Mouse (Mus musculus) liver, embryonic 14.5 days (tissue): ENCODE data around the gene Zfp146.

Experiments
- CTCF ChIP-seq: IDR thresholded peaks from 2 replicates; pipeline ENCODE4 v1.5.1; 2016; ENCODE audit warnings: antibody characterized with exemption, low read depth, control low read depth
- EP300 ChIP-seq: IDR thresholded peaks from 2 replicates; pipeline ENCODE4 v1.6.1; 2016; ENCODE audit warnings: antibody characterized with exemption, low read depth

DNA sequence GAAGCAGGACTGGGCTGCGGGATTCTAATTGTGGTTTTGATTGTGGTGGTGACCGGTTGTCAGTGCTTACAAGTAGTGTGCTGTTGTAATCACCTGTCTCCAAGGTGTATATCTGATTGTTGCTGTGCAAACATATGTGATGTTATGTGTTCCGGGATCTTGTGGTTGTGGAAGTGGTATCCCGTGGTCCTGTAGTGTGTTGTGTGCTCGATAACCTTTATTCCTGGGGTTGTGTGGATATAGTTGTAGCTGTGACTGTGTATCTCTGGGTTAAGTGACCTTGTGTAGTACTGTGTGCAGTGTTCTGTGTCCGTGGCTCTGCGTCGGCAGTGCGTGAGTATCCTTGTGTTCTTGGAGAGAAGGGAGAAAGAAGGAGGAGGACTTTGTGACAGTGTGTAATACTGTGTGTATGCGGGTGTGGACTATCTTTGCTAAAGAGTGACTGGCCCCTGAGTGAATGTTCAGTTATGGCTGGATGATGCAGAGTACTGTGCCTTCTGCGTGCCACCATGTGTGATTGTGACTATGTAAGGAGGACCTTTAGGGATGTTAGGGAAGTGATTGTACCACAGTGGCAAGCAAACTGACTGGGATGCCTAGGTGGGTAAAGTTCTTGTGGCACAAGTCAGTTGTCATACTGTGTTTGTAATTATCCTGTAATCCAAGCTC, 867 bp upstream of the Zfp146 start:
- TF ChIP-seq CTCF (no peak), EP300 (no peak)
